Mouse (Mus musculus): ENCODE measurements at regions not wholly inside any gene's neighbourhood (a gene's known extent, or its start where the extent isn't known, plus 50 kb on each side); places are given as distances from the start of the nearest gene placed in this dataset.

DNA sequence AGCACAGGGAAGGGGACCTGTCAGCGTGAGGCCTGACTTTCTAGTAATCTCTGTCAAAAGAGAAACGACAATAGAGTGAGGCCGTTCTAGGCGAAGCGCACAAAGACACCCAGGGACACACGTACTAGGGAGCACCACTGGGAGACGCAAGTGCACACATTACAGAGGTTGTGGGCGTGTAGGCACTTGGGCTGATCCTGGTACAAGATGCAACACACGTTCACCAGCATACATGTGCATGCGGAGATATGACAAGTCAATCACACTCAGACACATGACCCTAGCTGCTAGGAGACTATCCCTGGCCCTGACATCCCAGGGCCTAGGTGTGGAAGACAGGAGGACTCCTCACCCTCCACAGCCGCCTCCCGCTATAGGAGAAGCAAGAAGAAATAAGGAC is 327.4 kb upstream of the Dio3 start:
- DNase-seq (ENCODE audit: low spot score in 2 of 2) = no peak

- DNase-seq (ENCODE audit: low spot score in 2 of 2) = no peak
Observed at GRCm38 (mm10) chr12:109951884-109952456, 326.9 kb upstream of the Dio3 start.

- no peak for DNase-seq (ENCODE audit: low spot score in 2 of 2)
Observed at GRCm38 (mm10) chr12:109952933-109953332, 325.9 kb upstream of the Dio3 start.

DNA sequence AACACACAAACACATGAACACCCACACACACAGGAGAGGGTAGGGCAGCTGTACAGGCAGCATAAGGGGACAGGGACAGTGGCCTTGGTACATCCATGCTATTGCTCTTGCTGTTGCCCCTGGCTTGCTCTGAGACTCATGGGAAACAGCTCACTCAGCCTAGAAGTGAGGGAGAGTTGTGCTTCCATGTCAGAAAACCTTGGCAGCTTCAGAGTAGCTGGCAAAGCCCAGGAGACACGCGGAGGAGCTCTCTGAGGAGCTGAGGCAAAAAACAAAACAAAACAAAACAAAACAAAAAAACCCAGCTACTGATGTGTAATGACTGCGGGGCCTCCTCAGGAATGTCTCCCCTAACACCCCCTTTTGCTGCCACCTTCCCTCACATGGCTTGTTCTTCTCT is 321.6 kb upstream of the Dio3 start:
- no peak for DNase-seq (ENCODE audit: low spot score in 2 of 2)

GRCm38 (mm10) chr12:109958357-109959085 is 320.3 kb upstream of the Dio3 start:
- peak; percentile 74 to 77 for DNase-seq (ENCODE audit: low spot score in 2 of 2)

- DNase-seq (ENCODE audit: low spot score in 2 of 2) = no peak
Observed at GRCm38 (mm10) chr12:109966776-109967175, 312.1 kb upstream of the Dio3 start.

GRCm38 (mm10) chr12:109968303-109968702 is 310.6 kb upstream of the Dio3 start:
- DNase-seq (ENCODE audit: low spot score in 2 of 2) = no peak

DNA sequence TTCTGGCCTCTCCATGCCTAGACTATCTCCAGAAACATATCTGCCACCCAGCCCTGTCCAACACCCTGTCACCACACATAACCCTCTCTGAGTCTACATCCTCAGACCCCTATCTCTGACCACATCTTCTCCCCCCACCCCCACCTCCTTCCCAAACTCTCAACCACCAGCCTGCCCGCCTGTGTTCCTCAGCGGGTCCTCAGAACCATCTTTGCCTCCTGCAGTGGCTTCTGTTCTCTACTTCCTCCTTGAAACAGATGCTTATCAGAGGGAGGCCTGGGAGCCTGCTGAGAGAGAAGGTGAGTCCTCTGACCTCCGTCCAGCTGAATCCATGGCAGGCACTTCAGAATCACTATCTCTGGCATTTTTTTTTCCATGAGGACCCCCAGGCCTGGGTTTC is 307.4 kb upstream of the Dio3 start:
- no peak for DNase-seq (ENCODE audit: low spot score in 2 of 2)

DNA sequence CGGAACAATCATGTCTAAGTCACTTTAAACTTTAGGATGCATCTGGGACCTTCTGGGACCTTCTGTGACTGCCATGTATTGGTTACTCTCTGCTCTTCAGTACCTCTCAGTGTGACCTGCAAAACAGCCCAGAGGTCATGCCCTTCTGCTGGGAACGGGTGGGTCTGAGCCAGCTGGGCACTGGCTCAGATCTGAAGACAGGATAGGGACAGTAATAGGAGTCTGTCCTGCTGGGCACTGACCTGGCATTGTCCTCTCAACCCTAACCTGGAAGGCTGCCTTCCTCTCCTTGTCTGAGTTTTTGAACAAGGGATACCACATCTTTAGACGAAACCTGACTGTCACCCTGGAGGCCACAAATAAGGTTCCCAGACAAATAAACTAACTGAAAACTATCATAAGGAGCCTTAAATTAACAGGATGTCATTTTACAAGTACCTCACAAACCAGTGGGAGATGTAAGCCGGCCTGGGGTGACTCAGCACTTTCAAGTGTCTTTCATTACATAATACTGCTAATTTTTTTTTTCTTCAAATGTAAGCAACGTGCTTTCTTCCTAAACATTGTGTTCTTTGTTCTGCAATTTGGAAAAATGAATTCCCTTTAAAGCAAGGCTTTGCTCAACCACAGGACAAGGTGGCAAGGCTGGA is 306.4 kb upstream of the Dio3 start:
- DNase-seq (ENCODE audit: low spot score in 2 of 2) = no peak

- no peak for DNase-seq (ENCODE audit: low spot score in 2 of 2)
Observed at GRCm38 (mm10) chr12:109973598-109973997, 305.3 kb upstream of the Dio3 start.

DNA sequence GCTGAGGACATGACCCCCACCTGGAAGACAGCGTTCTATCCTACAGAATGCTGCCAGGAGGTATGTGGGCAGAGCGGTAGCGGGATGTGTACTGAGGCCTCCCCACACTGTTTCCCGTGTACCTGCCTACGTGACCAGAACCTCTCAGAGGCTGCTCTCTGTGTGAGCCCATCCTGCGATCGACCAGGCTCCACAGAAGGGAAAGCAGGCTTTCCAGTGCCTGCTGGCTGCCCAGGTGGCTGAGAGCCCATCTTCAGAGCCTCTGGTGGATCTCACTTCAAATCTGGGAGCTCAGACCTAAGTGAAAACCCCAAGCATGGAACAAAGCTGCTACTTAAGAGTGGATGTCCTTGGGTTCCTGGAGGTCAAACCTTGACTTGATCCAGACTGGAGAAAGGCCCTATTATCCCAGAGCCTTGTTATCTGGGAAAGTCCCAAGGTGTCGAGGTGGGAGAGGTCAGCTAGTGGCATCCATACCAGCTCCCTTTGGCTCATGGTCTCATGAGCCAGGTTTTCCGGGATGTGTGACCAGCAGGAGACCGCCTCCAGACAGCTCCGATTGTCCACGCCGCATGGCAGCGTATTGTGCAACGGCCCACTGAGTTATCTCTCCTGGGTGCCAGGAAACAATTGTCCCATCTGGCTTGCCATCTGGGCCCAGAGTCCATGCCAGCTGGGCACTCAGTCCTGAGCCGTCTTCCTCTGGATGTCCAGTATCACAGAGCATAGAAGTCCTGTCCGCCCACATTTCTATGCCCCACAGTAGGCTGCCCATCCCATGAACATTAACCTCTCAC is 303.5 kb upstream of the Dio3 start:
- DNase-seq (ENCODE audit: low spot score in 2 of 2) = no peak

GRCm38 (mm10) chr12:109984651-109985050 is 294.2 kb upstream of the Dio3 start:
- no peak for DNase-seq (ENCODE audit: low spot score in 2 of 2)

DNA sequence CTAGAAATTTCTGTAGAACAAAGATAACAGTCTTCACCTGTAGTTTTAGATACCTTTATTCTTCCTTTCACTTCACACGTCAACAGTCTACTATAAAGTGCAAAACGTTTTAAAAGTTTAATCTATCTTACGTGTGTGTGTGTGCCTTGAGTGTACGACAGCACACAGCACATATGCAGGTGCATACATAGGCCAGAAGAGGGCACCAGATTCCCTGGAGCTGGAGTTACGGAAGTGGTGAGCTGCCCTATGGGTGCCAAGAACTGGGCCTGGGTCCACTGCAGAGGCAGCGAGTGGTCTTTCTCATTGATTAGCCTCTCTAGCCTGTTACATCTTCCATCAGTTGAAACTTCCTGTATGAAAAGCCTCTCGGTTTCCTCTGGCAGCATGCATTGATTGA is 285.5 kb upstream of the Dio3 start:
- DNase-seq (ENCODE audit: low spot score in 2 of 2) = no peak

DNA sequence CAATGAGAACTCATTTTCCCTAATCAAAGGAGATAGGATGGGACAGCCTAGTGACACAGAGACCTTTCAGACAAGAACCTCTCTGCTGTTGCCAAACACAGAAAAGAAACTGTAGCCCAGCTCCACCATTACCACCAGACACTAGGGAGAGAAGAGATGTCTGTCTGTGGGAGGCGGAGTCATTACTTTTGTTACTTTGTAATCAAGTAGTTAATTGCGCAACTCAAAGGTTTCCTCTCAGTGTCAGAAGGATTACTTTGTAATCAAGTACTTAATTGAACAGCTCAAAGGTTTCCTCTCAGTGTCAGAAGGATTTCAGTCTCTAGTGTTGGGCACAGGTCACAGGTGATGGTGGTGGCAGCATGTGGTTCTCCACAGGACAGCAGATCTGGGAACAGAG is 276.2 kb upstream of the Dio3 start:
- no peak for DNase-seq (ENCODE audit: low spot score in 2 of 2)

GRCm38 (mm10) chr12:110009136-110009535 is 269.7 kb upstream of the Dio3 start:
- no peak for DNase-seq (ENCODE audit: low spot score in 2 of 2)

GRCm38 (mm10) chr12:110020541-110021470 is 258.1 kb upstream of the Dio3 start:
- no peak for DNase-seq (ENCODE audit: low spot score in 2 of 2)

- DNase-seq (ENCODE audit: low spot score in 2 of 2) = no peak
Observed at GRCm38 (mm10) chr12:110021690-110022089, 257.2 kb upstream of the Dio3 start.

GRCm38 (mm10) chr12:110022631-110023030 is 256.2 kb upstream of the Dio3 start:
- no peak for DNase-seq (ENCODE audit: low spot score in 2 of 2)

- DNase-seq (ENCODE audit: low spot score in 2 of 2) = no peak
Observed at GRCm38 (mm10) chr12:110023192-110024101, 255.4 kb upstream of the Dio3 start.

GRCm38 (mm10) chr12:110024295-110024694 is 254.6 kb upstream of the Dio3 start:
- no peak for DNase-seq (ENCODE audit: low spot score in 2 of 2)
